Mouse (Mus musculus) cerebellum, postnatal 36 days (tissue): ENCODE data around the gene Ubb.

Experiments used
- DNase-seq, 2 experiments: peaks; one replicate each; pipeline ENCODE4 v3.0.0; 2021 to 2022; ENCODE audit warnings: mixed read lengths in 2 of 2

The Ubb gene

DNA sequence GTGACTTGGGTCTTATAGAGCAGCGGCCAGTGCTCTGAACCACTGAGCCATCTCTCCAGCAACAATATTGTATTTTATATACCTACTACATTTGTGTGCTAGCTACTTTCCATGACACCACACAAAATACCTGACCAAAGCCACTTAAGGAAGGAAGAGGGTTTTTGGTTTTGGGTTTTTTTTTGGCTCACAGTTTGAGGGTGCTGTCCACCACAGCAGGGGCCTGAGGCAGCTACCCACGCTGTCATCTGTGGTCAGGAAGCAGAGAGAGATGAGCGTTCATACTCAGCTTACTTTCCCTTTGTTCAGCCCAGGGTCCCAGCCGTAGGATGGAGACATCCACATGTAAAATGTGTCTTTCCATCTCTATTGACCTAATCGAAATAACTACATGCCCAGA, 36.1 kb downstream of the Ubb start:
- no peak for DNase-seq

DNA sequence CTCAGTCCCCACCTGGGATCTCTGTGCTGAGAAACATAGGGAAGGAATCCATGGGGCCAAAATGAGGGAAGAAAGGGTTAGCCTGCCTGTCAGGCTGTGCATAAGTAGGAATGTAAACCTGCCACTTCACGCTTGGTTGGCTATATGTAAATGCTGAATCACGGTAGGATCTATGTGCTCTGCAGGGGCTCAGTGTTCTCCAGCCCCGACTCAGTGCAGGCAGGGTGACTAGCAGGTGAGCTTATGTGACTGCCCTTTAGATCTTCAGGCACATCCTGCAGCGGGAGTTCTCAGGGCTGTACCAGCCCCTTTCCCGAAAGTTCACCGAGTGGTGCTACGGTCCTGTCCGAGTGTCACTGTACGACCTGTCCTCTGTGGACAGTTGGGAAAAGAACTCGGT, 38.4 kb downstream of the Ubb start:
- DNase-seq = no peak

DNA sequence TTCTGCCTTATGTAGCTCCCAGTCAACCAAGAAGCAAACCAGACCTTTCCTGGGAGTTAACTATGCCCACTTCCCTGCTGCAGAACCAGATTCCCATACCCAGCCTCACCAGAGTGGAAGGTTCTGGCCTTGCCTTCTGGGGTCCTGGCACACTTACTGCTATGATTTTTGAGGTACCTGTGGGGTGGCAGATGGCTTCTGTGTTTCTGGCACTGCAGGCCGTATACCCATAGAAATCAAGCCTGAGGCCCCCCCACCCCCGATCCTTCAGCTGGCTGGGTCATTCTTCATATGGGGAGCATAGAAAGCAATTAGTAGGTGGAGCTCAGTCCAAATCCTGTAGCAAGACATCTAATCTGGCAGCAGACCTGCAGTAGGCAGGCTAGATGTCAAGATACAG, 40.1 kb downstream of the Ubb start:
- peak; percentile 48 to 66 for DNase-seq

DNA sequence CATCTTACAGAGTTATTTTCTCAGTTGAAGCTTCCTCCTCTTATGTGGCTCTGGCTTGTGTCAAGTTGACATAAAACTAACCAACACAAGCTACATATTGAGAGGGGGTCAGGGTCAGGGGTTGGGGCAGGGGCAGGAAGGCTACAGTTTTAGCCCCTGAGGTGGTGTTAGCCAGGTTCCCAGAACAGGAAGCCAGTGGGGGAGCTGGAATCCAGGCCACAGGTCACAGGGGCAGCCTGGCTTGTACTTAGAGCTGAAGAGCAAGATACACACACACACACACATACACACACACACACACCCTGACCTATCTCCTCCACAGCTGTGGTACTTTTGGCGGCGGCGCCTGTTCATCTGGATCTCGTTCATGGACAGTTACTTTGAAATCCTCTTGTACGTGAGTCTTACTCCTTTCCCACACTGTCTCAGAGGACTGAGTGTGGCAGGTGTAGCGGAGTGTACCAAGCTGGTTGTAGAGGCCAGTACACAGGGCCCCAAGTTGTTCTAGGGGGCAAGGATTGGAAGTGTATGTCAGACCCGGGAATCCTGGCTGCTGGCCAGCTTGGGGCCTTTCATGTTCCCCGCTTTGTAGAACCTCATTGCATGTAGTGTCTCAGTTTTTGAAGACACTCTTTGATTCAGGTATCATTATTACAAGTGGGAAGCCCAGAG, 41.1 kb downstream of the Ubb start:
- no peak for DNase-seq

DNA sequence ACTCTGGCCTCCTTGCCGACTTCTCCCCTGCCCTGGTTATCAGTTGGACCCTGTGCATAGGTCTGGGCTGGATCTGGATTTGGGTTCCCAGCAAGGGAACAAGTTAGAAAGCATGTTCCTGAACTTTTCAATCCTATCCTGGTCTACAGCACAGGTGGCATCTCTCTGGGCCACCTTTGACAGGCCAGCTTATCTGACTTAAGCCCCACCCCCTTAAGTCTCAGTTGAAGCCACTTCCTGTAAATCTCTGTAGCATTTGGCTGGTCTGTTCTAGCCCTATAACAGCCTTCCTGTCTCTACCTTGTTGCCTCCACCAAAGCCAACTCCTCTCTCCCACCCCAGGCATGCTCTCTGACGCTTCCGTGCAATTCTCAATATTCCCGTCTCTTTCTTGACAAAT, 47.6 kb downstream of the Ubb start:
- DNase-seq = no peak

DNA sequence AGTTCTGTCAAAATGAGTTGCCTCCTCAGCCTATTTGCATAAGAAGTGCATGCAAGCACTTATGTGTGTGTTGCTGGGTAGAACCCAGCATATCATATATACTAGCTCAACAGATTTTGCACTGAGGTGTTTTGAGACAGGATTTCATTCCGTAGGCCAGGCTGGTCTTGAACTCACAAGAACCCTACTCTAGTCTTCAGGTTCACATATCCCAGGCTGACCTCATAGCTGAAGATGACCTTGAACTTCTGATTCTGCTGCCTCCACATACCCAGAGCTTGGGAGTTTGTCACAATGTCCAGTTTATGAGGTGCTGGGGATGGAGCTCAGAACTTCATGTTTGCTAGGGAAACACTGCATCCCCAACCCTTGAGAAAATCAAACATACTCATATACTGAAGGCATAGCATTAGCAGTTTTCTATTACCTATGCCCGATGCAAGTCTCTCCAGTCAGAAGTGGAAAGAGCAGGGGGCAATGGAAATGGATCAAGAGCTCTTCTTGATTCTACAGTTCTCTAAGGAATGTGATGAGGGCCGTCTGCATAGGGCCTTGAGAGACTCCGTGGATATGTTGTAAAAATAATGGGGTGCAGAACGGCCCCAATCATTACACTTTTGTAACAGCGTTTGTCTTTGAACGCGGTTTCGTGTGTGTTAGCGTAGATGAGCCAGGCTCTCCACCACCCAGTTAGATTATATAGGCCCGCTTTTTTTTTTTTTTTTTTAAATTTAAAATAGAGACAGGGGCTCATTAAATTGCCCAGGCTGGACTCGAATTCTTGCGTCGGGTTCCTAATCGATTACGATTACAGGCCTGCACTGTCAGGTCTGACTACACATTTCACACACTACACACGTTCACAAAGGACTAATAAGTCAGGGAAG, 51.0 kb downstream of the Ubb start:
- no peak for DNase-seq
